Mouse (Mus musculus) hindbrain, embryonic 14.5 days (tissue): ENCODE data around the gene Wdhd1. TPM values are rescaled to one million over a fixed set of nuclear protein-coding genes. Genes with fewer than 3 reads are reported as not detected.

ENCODE experiments used
- ATAC-seq: fragments of 200-750 bp; cut with Nextera tagmentation; 2 replicates; pipeline ENCODE4 v1.8.0; 2017; ENCODE audit warnings: moderate number of reproducible peaks, mild to moderate bottlenecking, moderate TSS enrichment, moderate library complexity; ENCODE audit not compliant: low FRiP score
- DNase-seq: peaks from one replicate; pipeline ENCODE4 v3.0.0-alpha.2; 2015; ENCODE audit warnings: low spot score
- H3K27ac ChIP-seq: fragments of 300-500 bp; sonication (generic); 2 replicates; pipeline ENCODE4 v1.5.1; 2014; ENCODE audit warnings: mild to moderate bottlenecking, moderate library complexity
- H3K27me3 ChIP-seq: fragments of 300-500 bp; sonication (generic); 2 replicates; pipeline ENCODE4 v1.6.1; 2014; ENCODE audit warnings: mild to moderate bottlenecking, low read length, mixed read lengths; ENCODE audit not compliant: control insufficient read depth, insufficient read depth
- H3K36me3 ChIP-seq: fragments of 300-500 bp; sonication (generic); replicated peaks from 2 replicates; pipeline ENCODE4 v1.6.1; 2014; ENCODE audit not compliant: control insufficient read depth, insufficient read depth
- H3K4me1 ChIP-seq: fragments of 300-500 bp; sonication (generic); replicated peaks from 2 replicates; pipeline ENCODE4 v1.6.1; 2014; ENCODE audit warnings: antibody characterized with exemption, low read length, mixed read lengths; ENCODE audit not compliant: control insufficient read depth, insufficient read depth
- H3K4me2 ChIP-seq: fragments of 300-500 bp; sonication (generic); replicated peaks from 2 replicates; pipeline ENCODE4 v1.6.1; 2014; ENCODE audit warnings: mild to moderate bottlenecking, moderate library complexity
- H3K4me3 ChIP-seq: fragments of 300-500 bp; sonication (generic); replicated peaks from 2 replicates; pipeline ENCODE4 v1.5.1; 2014; ENCODE audit warnings: mild to moderate bottlenecking, low read length
- H3K9ac ChIP-seq: fragments of 300-500 bp; sonication (generic); 2 replicates; pipeline ENCODE4 v1.6.1; 2014
- H3K9me3 ChIP-seq: fragments of 300-500 bp; sonication (generic); 2 replicates; pipeline ENCODE4 v1.6.1; 2016; ENCODE audit warnings: low read length; ENCODE audit not compliant: control insufficient read depth
- WGBS: fragments of 180-500 bp; shearing (Covaris S2); extraction: QIAGEN DNeasy Blood & Tissue Kit; methylation state at CpG from one replicate; pipeline ENCODE4 v1.1.7; 2014; 5-methylcytosine and 5-hydroxymethylcytosine counted together
- polyA plus RNA-seq: library from polyadenylated mRNA; unstranded; fragments of >200 nt; fragmentation: Nextera tagmentation; extraction: Ambion mirVana; gene quantifications from 2 replicates; pipeline ENCODE4 v1.2.1, GENCODE M21; 2014

Wdhd1 gene
- polyA plus RNA-seq, 1 experiment from 2014 or later, result 15.6 TPM

GRCm38 (mm10) chr14:47216541-47216940, 60.1 kb downstream of the Wdhd1 start:
- no peak for DNase-seq
- H3K9ac ChIP-seq, result no peak overlapping the region
- no peaks in the 10 kb centered on the region for H3K4me1 ChIP-seq
- H3K4me2 ChIP-seq, result no peak overlapping the region
- no peak overlapping the region for H3K4me3 ChIP-seq
- H3K27ac ChIP-seq, result no peak overlapping the region
- no peaks in the 10 kb centered on the region for H3K27me3 ChIP-seq
- no peaks in the 10 kb centered on the region for H3K36me3 ChIP-seq
- no peaks in the 10 kb centered on the region for H3K9me3 ChIP-seq
- WGBS, result 80% methylated on average over 2 of the region's 2 CpGs
- no peak for ATAC-seq

- no peaks in the 10 kb centered on the region for H3K36me3 ChIP-seq
- no peak overlapping the region for H3K9ac ChIP-seq
- H3K4me2 ChIP-seq, result no peak overlapping the region
- no peaks in the 10 kb centered on the region for H3K9me3 ChIP-seq
- no peaks in the 10 kb centered on the region for H3K4me1 ChIP-seq
- ATAC-seq, result no peak
- WGBS, result 81% methylated on average over 5 of the region's 5 CpGs
- no peak overlapping the region for H3K4me3 ChIP-seq
- no peak for DNase-seq
- H3K27me3 ChIP-seq, result no peaks in the 10 kb centered on the region
- no peak overlapping the region for H3K27ac ChIP-seq
Measured at GRCm38 (mm10) chr14:47214367-47214766, 62.3 kb downstream of the Wdhd1 start.

- no peak overlapping the region for H3K9ac ChIP-seq
- 91% methylated on average over 4 of the region's 4 CpGs for WGBS
- no peak for ATAC-seq
- H3K4me1 ChIP-seq, result no peaks in the 10 kb centered on the region
- no peak overlapping the region for H3K27ac ChIP-seq
- H3K9me3 ChIP-seq, result no peaks in the 10 kb centered on the region
- no peak overlapping the region for H3K4me3 ChIP-seq
- H3K27me3 ChIP-seq, result no peaks in the 10 kb centered on the region
- H3K36me3 ChIP-seq, result no peaks in the 10 kb centered on the region
- no peak overlapping the region for H3K4me2 ChIP-seq
- DNase-seq, result no peak
Measured at GRCm38 (mm10) chr14:47213305-47213704, 63.4 kb downstream of the Wdhd1 start.

- no peaks in the 10 kb centered on the region for H3K36me3 ChIP-seq
- ATAC-seq, result no peak
- no peaks in the 10 kb centered on the region for H3K4me1 ChIP-seq
Measured at GRCm38 (mm10) chr14:47209669-47210164, 66.9 kb downstream of the Wdhd1 start.

GRCm38 (mm10) chr14:47208564-47209493, 67.8 kb downstream of the Wdhd1 start:
- Histone ChIP-seq H3K4me1 (no peaks in the 10 kb centered on the region), H3K4me3 (no peak overlapping the region), H3K36me3 (no peaks in the 10 kb centered on the region), H3K9ac (no peak overlapping the region), H3K4me2 (no peak overlapping the region), H3K9me3 (no peaks in the 10 kb centered on the region), H3K27ac (no peak overlapping the region), H3K27me3 (no peaks in the 10 kb centered on the region)
- ATAC-seq (no peak), DNase-seq (no peak)
- 87% methylated on average over 12 of the region's 12 CpGs for WGBS

More at GRCm38 (mm10) chr14:47209669-47210164, 66.9 kb downstream of the Wdhd1 start:
- Histone ChIP-seq H3K9me3 (no peaks in the 10 kb centered on the region), H3K4me3 (no peak overlapping the region), H3K4me2 (no peak overlapping the region), H3K27ac (no peak overlapping the region), H3K9ac (no peak overlapping the region), H3K27me3 (no peaks in the 10 kb centered on the region)
- no peak for DNase-seq
- 69% methylated on average over 4 of the region's 4 CpGs for WGBS

DNA sequence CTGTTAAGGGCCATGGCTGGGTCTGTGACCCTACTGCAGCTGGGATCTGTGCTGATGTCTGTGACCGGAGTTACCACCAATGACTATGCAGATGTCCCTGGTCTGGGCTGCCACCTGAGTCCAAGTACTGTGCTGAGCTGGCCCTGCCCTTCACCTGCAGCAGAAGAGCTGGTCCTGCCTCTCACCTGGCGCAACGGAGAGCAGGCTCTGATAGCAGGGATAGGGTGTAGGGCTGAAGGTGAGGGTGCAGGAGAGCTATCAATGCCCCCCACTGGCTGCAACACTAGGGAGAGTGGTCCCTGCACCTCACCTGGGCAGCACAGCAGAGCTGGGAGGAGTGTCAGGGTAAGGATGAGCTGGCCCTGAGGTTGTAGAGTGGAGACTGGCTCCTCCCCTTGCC, 70.1 kb downstream of the Wdhd1 start:
- Histone ChIP-seq H3K9ac (no peak overlapping the region), H3K9me3 (no peaks in the 10 kb centered on the region), H3K4me2 (no peak overlapping the region), H3K36me3 (no peaks in the 10 kb centered on the region), H3K4me1 (no peaks in the 10 kb centered on the region), H3K27ac (no peak overlapping the region), H3K27me3 (no peaks in the 10 kb centered on the region), H3K4me3 (no peak overlapping the region)
- no peak for DNase-seq
- no peak for ATAC-seq
- WGBS, result 91% methylated on average over 3 of the region's 3 CpGs

GRCm38 (mm10) chr14:47205270-47205972, 71.2 kb downstream of the Wdhd1 start:
- Histone ChIP-seq H3K9me3 (no peaks in the 10 kb centered on the region), H3K36me3 (no peaks in the 10 kb centered on the region), H3K4me1 (no peaks in the 10 kb centered on the region), H3K27me3 (no peaks in the 10 kb centered on the region), H3K4me3 (no peak overlapping the region), H3K9ac (no peak overlapping the region), H3K4me2 (no peak overlapping the region), H3K27ac (no peak overlapping the region)
- DNase-seq (no peak), ATAC-seq (no peak)
- 97% methylated on average over 5 of the region's 5 CpGs for WGBS

DNA sequence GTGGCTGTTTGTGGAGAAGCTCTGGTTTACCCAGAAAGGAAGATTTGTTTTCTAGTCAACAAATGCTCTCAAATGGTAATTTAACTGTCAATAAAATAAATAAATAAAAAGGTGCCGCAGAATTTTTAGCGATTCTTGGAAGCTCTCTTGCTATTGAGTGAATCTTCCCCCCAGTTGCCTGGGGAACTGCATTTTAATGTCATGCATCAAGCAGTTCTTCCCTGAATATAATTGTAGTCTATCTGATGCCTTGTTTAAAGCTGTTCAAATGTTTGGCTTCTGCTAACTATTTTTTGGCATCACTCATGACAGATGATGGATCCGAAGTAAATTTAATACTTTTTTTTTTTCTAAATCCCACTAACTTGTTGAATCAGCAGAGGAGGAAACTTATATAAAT, 79.3 kb downstream of the Wdhd1 start:
- Histone ChIP-seq H3K4me2 (no peak overlapping the region), H3K27ac (no peak overlapping the region), H3K36me3 (no peaks in the 10 kb centered on the region), H3K4me3 (no peak overlapping the region), H3K4me1 (no peaks in the 10 kb centered on the region), H3K27me3 (no peaks in the 10 kb centered on the region), H3K9ac (no peak overlapping the region), H3K9me3 (no peaks in the 10 kb centered on the region)
- ATAC-seq (no peak), DNase-seq (no peak)
- WGBS, result 74% methylated on average over 3 of the region's 3 CpGs

DNA sequence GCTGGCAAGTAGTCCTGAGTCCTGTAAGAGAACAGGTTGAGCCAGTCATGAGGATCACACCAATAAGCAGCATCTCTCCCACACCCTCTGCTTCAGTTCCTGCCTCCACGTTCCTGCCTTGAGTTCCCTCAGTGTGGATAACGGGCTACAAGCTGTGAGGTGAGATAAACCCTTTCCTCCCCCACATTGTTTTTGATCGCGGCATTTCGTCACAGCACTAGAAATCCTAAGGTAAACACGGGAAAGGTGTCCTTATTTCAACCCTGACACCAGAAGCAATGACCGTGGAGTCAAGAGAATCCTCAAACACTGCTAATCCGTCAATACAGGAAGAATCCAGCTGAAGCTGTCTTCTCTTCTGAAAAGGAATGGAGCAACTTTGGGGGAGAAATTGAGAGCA, 79.9 kb downstream of the Wdhd1 start:
- H3K36me3 ChIP-seq, result no peaks in the 10 kb centered on the region
- no peak for DNase-seq

More for the DNA sequence above, 79.9 kb downstream of the Wdhd1 start:
- no peaks in the 10 kb centered on the region for H3K27me3 ChIP-seq
- H3K4me3 ChIP-seq, result no peak overlapping the region
- WGBS, result 86% methylated on average over 8 of the region's 8 CpGs
- H3K9ac ChIP-seq, result no peak overlapping the region
- no peak overlapping the region for H3K4me2 ChIP-seq
- no peaks in the 10 kb centered on the region for H3K9me3 ChIP-seq
- no peak overlapping the region for H3K27ac ChIP-seq
- H3K4me1 ChIP-seq, result no peaks in the 10 kb centered on the region
- ATAC-seq, result no peak
